Mouse (Mus musculus) embryonic fibroblast, embryonic 13.5 days (primary cell): ENCODE data around the gene Arf3. TPM values are rescaled to one million over a fixed set of nuclear protein-coding genes. Genes with fewer than 3 reads are reported as not detected.

Experiments used
- H3K27ac ChIP-seq: 2 replicates; pipeline ENCODE4 v1.5.1; 2012; ENCODE audit warnings: low read length, control low read depth, inconsistent platforms; ENCODE audit not compliant: insufficient read depth
- H3K4me1 ChIP-seq: 2 replicates; pipeline ENCODE4 v1.6.1; 2011; ENCODE audit warnings: low read length; ENCODE audit not compliant: control insufficient read depth, insufficient read depth
- H3K4me3 ChIP-seq: 2 replicates; pipeline ENCODE4 v1.5.1; 2011; ENCODE audit warnings: mild to moderate bottlenecking, control low read depth, low read length; ENCODE audit not compliant: insufficient read depth
- CTCF ChIP-seq: IDR thresholded peaks from 2 replicates; pipeline ENCODE4 v1.5.1; 2011; ENCODE audit warnings: mild to moderate bottlenecking, control low read depth, low read length, moderate library complexity, borderline replicate concordance; ENCODE audit not compliant: insufficient read depth
- POLR2A ChIP-seq: IDR thresholded peaks from 2 replicates; pipeline ENCODE4 v1.6.1; 2011; ENCODE audit warnings: low read depth, mild to moderate bottlenecking, control low read depth, low read length, moderate library complexity
- polyA plus RNA-seq: library from polyadenylated mRNA; stranded (reverse); fragments of >200 nt; gene quantifications from 2 replicates; pipeline ENCODE4 v1.2.4, GENCODE M21; 2011; ENCODE audit warnings: low read depth; ENCODE audit not compliant: missing spikeins, insufficient read length

Arf3 gene
- polyA plus RNA-seq, 1 experiment: 91.3 TPM

- H3K4me1 ChIP-seq: no peaks in the 10 kb centered on the region
- H3K27ac ChIP-seq: no peak within 1 kb of the TSS
- peak within 1 kb of the TSS; percentile 55 for H3K4me3 ChIP-seq
- TF ChIP-seq CTCF (no peak), POLR2A (peak; percentile 86)
Measured at GRCm38 (mm10) chr15:98727443-98728321, 35.3 kb downstream of the Arf3 start, which contains the start of gene Fkbp11. Gene Fkbp11, minus strand, starts transcription at chr15:98728198.

DNA sequence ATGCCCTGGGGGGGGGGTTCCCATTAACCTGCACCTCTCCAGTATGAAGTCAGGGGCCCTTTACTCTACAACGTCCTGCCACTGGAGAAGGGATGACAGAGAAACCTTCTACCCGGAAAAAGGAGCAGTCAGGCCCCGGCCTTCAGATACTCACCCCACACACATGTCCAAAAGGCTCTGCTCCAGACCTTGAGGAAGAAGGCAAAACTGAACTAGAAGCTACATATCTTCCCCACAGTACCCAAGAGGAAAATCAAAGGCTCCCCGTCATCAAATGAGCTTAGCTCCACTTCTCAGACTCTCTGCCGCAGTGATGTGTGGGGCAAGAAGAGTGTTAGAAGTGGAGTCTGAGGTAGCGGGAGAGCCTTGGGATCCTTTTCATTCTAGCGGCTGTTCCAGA, 36.3 kb downstream of the Arf3 start:
- H3K4me3 ChIP-seq: peak overlapping the region; percentile 55
- no peak for TF ChIP-seq POLR2A
- TF ChIP-seq CTCF: no peak
- H3K27ac ChIP-seq: no peak overlapping the region
- H3K4me1 ChIP-seq: no peaks in the 10 kb centered on the region

- Histone ChIP-seq H3K27ac (no peak overlapping the region), H3K4me1 (no peaks in the 10 kb centered on the region), H3K4me3 (0 out of 2 replicates have a peak overlapping the region, but pooled peaks have one; percentile 55)
- TF ChIP-seq POLR2A (no peak), CTCF (no peak)
Measured at GRCm38 (mm10) chr15:98726079-98726478, 36.9 kb downstream of the Arf3 start.

GRCm38 (mm10) chr15:98724441-98724840, 38.6 kb downstream of the Arf3 start:
- H3K4me1 ChIP-seq: no peaks in the 10 kb centered on the region
- no peak for TF ChIP-seq POLR2A
- TF ChIP-seq CTCF: no peak
- no peak overlapping the region for H3K4me3 ChIP-seq
- H3K27ac ChIP-seq: no peak overlapping the region

DNA sequence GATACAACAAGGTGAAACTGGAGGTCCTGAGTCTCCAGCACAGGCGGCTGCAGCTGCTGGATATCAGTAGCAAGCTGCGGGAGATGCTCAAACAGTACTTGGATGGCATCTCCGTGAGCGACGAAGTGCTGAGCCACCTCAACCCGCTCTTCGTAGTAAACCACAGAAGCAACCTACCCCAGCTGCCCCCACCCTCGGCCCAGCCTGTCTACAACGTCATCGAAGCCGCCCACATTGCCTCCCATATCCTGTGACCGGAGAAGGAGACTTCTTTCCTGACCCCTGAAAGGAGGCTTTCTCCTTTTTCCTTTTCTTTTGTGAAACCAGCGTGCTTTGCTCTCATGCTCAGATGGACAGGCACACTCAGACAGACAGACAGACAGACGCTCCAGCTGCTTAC, 40.2 kb downstream of the Arf3 start:
- Histone ChIP-seq H3K4me3 (no peak overlapping the region), H3K4me1 (no peaks in the 10 kb centered on the region), H3K27ac (no peak overlapping the region)
- no peak for TF ChIP-seq POLR2A
- no peak for TF ChIP-seq CTCF

DNA sequence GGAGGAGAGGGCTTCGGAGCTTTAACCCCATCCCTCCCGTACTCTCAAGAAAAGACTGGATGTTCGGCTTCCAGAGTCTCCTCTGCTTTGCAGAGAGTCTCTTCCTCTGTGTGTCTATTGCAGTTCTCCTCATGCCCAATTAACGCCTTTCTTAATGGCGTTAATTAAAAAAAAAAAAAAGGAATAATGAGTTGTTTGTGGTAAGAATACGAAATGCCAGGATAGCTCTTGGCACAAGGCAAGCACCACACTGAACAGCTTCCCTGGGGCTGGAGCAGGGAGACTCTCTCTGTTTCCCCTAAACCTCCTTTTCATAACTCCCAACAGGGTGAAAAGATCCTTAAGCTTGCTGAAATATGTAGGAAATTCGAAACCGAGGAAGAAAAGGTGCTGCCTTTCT, 40.8 kb downstream of the Arf3 start:
- Histone ChIP-seq H3K4me1 (no peaks in the 10 kb centered on the region), H3K27ac (no peak overlapping the region), H3K4me3 (no peak overlapping the region)
- TF ChIP-seq POLR2A: no peak
- TF ChIP-seq CTCF: no peak

DNA sequence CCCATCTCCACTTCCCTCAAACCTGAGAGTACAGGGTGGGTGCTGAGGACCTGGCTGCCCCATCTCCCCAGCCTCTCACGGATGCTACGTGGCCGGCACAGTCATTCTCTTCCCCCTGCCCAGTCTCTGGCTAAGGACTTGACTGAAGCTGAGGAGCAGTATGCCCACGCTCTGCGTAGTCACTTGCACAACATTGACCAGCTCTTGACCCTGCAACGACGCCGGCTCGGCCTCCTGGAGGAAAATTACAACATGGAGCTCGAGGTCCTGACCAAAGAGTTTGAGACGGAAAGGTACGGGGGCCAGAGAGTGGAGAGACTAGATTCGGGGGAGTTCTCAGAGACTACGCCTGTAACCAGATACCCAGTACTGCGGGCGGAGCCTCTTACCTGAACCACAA, 45.7 kb downstream of the Arf3 start:
- Histone ChIP-seq H3K27ac (no peak overlapping the region), H3K4me1 (0 out of 2 replicates have a peak, but pooled peaks cover 4% of the 10 kb centered on the region), H3K4me3 (no peak overlapping the region)
- TF ChIP-seq CTCF (no peak), POLR2A (no peak)

- H3K27ac ChIP-seq: no peak overlapping the region
- 0 out of 2 replicates have a peak, but pooled peaks cover 4% of the 10 kb centered on the region for H3K4me1 ChIP-seq
- no peak for TF ChIP-seq CTCF
- no peak for TF ChIP-seq POLR2A
- H3K4me3 ChIP-seq: no peak overlapping the region
Measured at GRCm38 (mm10) chr15:98714230-98714652, 48.8 kb downstream of the Arf3 start.

DNA sequence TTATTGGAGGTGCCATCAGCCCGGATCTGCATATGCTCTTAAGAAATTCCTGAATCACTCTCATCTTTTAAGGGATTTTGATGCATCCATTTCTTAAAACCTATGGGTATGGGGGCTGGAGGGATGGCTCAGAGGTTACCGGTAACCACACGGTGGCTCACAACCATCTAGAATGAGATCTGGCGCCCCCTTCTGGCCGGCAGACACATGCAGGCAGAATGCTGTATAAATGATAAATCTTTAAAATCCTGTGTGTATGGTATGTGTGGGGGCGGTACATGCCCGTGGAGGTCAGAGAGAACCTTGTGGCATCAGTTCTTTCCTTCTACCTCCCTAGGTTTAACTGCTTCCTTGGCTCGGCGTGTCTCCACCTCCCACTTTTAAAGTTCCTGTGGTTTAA, 52.6 kb downstream of the Arf3 start:
- TF ChIP-seq POLR2A (no peak), CTCF (peak; percentile 57)

GRCm38 (mm10) chr15:98707766-98708372, 55.1 kb downstream of the Arf3 start, which contains the start of gene Ccdc65:
Gene Ccdc65, plus strand, starts transcription at chr15:98708207.
- TF ChIP-seq CTCF (peak; percentile 34; the same call in 1 of the 2 replicates), POLR2A (peak; percentile 36; the same call in 1 of the 2 replicates)
- Histone ChIP-seq H3K27ac (no peak within 1 kb of the TSS), H3K4me1 (no peaks in the 10 kb centered on the region), H3K4me3 (peak within 1 kb of the TSS; percentile 28; the same call in 1 of the 2 replicates)

More for the DNA sequence above, 52.6 kb downstream of the Arf3 start:
- Histone ChIP-seq H3K27ac (no peak overlapping the region), H3K4me1 (0 out of 2 replicates have a peak, but pooled peaks cover 4% of the 10 kb centered on the region), H3K4me3 (no peak overlapping the region)
